Mouse (Mus musculus): ENCODE measurements around the gene CT030661.1. TPM values are rescaled to one million over a fixed set of nuclear protein-coding genes. Genes with fewer than 3 reads are reported as not detected.

The CT030661.1 gene
- polyA plus RNA-seq, 1 experiment from 2014 or later: 3.2 TPM

Other genes starting within 250 kb of the CT030661.1 start
- 0.36 and 0.48 TPM in 2 replicates for gene Zfp947, start 148.6 kb downstream of the CT030661.1 start, polyA plus RNA-seq (2015; fragmentation: Nextera tagmentation; extraction: Ambion mirVana)
- 0.77 and 0.87 TPM in 2 replicates for gene Zfp994, start 89.2 kb downstream of the CT030661.1 start, polyA plus RNA-seq (2015; fragmentation: Nextera tagmentation; extraction: Ambion mirVana)
- 4.2 and 4.7 TPM in 2 replicates for gene Zfp944, start 46.6 kb upstream of the CT030661.1 start, polyA plus RNA-seq (2015; fragmentation: Nextera tagmentation; extraction: Ambion mirVana)
- 3.5 and 3.7 TPM in 2 replicates for gene Zfp758, start 46.6 kb upstream of the CT030661.1 start, polyA plus RNA-seq (2015; fragmentation: Nextera tagmentation; extraction: Ambion mirVana)
- 2.9 and 3.2 TPM in 2 replicates for gene Zfp946, start 109.4 kb upstream of the CT030661.1 start, polyA plus RNA-seq (2015; fragmentation: Nextera tagmentation; extraction: Ambion mirVana)